Mouse (Mus musculus) midbrain, embryonic 15.5 days (tissue): ENCODE data around the gene Sh3bgrl3. TPM values are rescaled to one million over a fixed set of nuclear protein-coding genes. Genes with fewer than 3 reads are reported as not detected.

Experiments used
- ATAC-seq: fragments of 200-750 bp; cut with Nextera tagmentation; replicated peaks from 2 replicates; pipeline ENCODE4 v1.8.0; 2017; ENCODE audit warnings: moderate TSS enrichment
- H3K27ac ChIP-seq: fragments of 300-500 bp; sonication (generic); 2 replicates; pipeline ENCODE4 v1.5.1; 2015; ENCODE audit warnings: mild to moderate bottlenecking, inconsistent platforms
- H3K27me3 ChIP-seq: fragments of 300-500 bp; sonication (generic); replicated peaks from 2 replicates; pipeline ENCODE4 v1.6.1; 2015; ENCODE audit warnings: inconsistent platforms
- H3K36me3 ChIP-seq: fragments of 300-500 bp; sonication (generic); replicated peaks from 2 replicates; pipeline ENCODE4 v1.6.1; 2015; ENCODE audit warnings: inconsistent platforms
- H3K4me1 ChIP-seq: fragments of 300-500 bp; sonication (generic); 2 replicates; pipeline ENCODE4 v1.6.1; 2015; ENCODE audit warnings: inconsistent platforms
- H3K4me2 ChIP-seq: fragments of 300-500 bp; sonication (generic); 2 replicates; pipeline ENCODE4 v1.6.1; 2015; ENCODE audit warnings: inconsistent platforms, mild to moderate bottlenecking, moderate library complexity
- H3K4me3 ChIP-seq: fragments of 300-500 bp; sonication (generic); 2 replicates; pipeline ENCODE4 v1.5.1; 2015; ENCODE audit warnings: mild to moderate bottlenecking, inconsistent platforms
- H3K9ac ChIP-seq: fragments of 300-500 bp; sonication (generic); 2 replicates; pipeline ENCODE4 v1.6.1; 2015; ENCODE audit warnings: mild to moderate bottlenecking, inconsistent platforms
- H3K9me3 ChIP-seq: fragments of 300-500 bp; sonication (generic); 2 replicates; pipeline ENCODE4 v1.6.1; 2016; ENCODE audit warnings: inconsistent platforms
- WGBS: fragments of 180-500 bp; shearing (Covaris S2); methylation state at CpG from one replicate; pipeline ENCODE4 v1.1.7; 2015; ENCODE audit warnings: mixed read lengths; 5-methylcytosine and 5-hydroxymethylcytosine counted together
- polyA plus RNA-seq: library from polyadenylated mRNA; unstranded; fragments of >200 nt; fragmentation: Nextera tagmentation; extraction: Ambion mirVana; gene quantifications from 2 replicates; pipeline ENCODE4 v1.2.1, GENCODE M21; 2015

Gene Sh3bgrl3
- polyA plus RNA-seq, 1 experiment from 2014 or later: 393 TPM

DNA sequence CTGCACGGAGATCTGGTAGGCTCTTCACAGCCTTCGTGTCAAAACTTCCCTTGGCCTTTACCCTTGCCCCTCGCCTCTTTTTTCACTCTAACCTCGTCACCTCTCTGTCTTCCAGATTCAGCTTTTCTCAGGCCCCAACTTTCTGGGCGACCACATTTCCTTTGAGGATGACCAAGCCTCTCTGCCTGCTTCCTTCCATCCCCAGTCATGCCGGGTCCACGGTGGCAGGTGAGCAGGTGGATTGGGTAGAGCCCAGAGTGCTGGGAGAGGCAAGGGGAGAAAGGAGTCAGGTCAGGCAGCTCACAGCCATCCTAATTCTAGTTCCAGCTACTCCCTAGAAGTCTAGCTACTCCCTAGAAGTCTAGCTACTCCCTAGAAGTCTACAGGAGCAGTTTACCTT is 46.1 kb downstream of the Sh3bgrl3 start:
- Histone ChIP-seq H3K36me3 (no peaks in the 10 kb centered on the region), H3K27ac (no peak overlapping the region), H3K27me3 (peaks cover 25% of the 10 kb centered on the region), H3K4me1 (peaks cover 13% of the 10 kb centered on the region; the same call in 1 of the 2 replicates), H3K9me3 (no peaks in the 10 kb centered on the region), H3K4me2 (peak overlapping the region; percentile 92), H3K4me3 (peak overlapping the region; percentile 53), H3K9ac (peak overlapping the region; percentile 47; the same call in 1 of the 2 replicates)
- 9% methylated on average over 7 of the region's 7 CpGs for WGBS
- ATAC-seq: no peak

DNA sequence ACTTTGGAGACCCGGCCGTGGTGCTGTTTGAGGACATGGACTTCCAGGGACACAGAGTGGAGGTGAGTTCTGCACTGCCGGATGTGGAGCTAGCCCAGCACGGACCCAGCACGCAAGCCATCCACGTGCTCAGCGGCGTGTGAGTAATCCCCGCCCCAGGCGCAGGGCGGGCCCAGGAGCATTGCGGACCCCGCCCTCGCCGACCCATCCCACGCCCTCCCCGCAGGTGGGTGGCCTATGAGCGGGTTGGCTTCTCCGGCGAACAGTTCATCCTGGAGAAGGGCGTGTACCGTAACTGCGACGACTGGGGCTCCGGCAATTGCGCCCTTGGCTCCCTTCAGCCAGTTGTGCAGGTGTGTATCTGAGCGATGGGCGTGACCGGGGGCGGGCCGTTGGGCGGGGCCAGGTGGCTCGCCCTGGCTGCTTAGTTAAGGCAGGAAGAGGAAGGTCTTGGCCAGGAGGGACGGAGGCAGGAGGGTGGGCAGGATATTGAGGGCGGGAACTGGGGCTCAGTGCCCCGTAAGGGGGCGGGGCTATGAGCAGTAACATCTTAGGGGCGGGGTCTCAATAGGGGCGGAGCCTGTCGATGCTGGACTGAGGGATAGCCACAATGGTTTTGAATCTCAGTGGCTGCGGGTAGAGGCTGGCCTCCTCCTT is 46.7 kb downstream of the Sh3bgrl3 start:
- Histone ChIP-seq H3K27ac (no peak overlapping the region), H3K4me3 (peak overlapping the region; percentile 53), H3K36me3 (no peaks in the 10 kb centered on the region), H3K9me3 (no peaks in the 10 kb centered on the region), H3K9ac (peak overlapping the region; percentile 47), H3K4me2 (peak overlapping the region; percentile 92), H3K27me3 (peaks cover 25% of the 10 kb centered on the region), H3K4me1 (peaks cover 13% of the 10 kb centered on the region; the same call in 1 of the 2 replicates)
- ATAC-seq: peak; percentile 87
- under 1% methylated on average over 41 of the region's 41 CpGs for WGBS

DNA sequence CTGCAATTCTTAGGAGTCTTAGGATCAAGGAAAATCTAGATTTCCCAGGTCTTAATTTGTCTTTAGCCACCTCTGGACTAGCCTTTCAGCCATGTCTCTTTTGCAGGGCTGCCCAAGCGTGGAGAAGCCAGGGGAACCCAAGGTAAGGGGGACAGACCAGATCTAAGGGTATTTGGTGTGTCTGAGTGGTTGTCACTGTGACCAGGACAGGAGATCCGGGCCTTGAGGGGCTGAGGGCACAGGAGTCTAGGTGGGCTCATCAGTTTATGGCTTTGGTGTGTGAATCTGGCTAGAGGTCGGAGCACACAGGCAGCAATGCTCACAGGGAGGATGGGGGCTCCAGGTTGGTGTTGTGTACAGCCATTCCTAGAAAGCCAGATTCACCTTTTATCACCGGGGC is 47.9 kb downstream of the Sh3bgrl3 start:
- Histone ChIP-seq H3K9ac (no peak overlapping the region), H3K9me3 (no peaks in the 10 kb centered on the region), H3K27ac (no peak overlapping the region), H3K4me1 (peaks cover 13% of the 10 kb centered on the region; the same call in 1 of the 2 replicates), H3K36me3 (no peaks in the 10 kb centered on the region), H3K4me2 (no peak overlapping the region), H3K4me3 (no peak overlapping the region), H3K27me3 (peaks cover 25% of the 10 kb centered on the region)
- WGBS: 81% methylated on average over 4 of the region's 4 CpGs
- no peak for ATAC-seq

DNA sequence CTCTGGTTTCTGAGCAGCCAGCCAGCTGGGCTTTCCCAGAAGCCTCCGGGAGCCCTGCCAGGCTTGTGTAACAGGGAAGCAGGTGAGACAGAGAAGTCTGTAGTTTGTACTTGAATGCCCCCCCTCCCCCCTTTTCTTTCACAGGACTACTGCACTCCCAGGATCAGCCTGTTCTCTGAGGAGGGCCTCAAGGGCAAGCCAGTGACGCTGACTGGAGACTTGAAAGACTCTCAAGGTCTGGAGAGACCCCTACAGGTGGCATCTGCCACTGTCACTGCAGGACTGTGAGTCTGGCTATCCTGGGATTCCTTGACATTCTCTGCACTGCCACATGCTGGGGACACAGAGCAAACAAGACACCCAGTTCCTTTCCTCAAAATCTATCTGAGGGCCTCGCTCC is 49.9 kb downstream of the Sh3bgrl3 start:
- H3K36me3 ChIP-seq: no peaks in the 10 kb centered on the region
- H3K4me2 ChIP-seq: no peak overlapping the region
- H3K9me3 ChIP-seq: no peaks in the 10 kb centered on the region
- no peak overlapping the region for H3K4me3 ChIP-seq
- H3K27ac ChIP-seq: no peak overlapping the region
- WGBS: 13% methylated on average over 3 of the region's 3 CpGs
- H3K4me1 ChIP-seq: peaks cover 13% of the 10 kb centered on the region; the same call in 1 of the 2 replicates
- peaks cover 25% of the 10 kb centered on the region for H3K27me3 ChIP-seq
- no peak for ATAC-seq
- no peak overlapping the region for H3K9ac ChIP-seq

Other genes with a start within 250 kb of the Sh3bgrl3 start
- 23.8 and 24.1 TPM in 2 replicates for gene Rps6ka1, start 241.0 kb downstream of the Sh3bgrl3 start, polyA plus RNA-seq
- gene Hmgn2, start 160.1 kb downstream of the Sh3bgrl3 start, polyA plus RNA-seq: 876 and 917 TPM in 2 replicates
- 45.9 and 48.2 TPM in 2 replicates for gene Dhdds, start 127.9 kb downstream of the Sh3bgrl3 start, polyA plus RNA-seq
- gene Lin28a, start 109.9 kb downstream of the Sh3bgrl3 start, polyA plus RNA-seq: 0.27 and 0.64 TPM in 2 replicates
- gene Zfp683, start 75.0 kb downstream of the Sh3bgrl3 start, polyA plus RNA-seq: not detected in 2 replicates
- gene Crybg2, start 68.0 kb downstream of the Sh3bgrl3 start, polyA plus RNA-seq: 2.4 and 4.2 TPM in 2 replicates
- 2.1 and 2.8 TPM in 2 replicates for gene Cd52, start 33.7 kb downstream of the Sh3bgrl3 start, polyA plus RNA-seq
- gene Ubxn11, start 26.2 kb downstream of the Sh3bgrl3 start, polyA plus RNA-seq: 17.2 and 19.1 TPM in 2 replicates
- gene Cep85, start 58.3 kb upstream of the Sh3bgrl3 start, polyA plus RNA-seq: 18.7 and 19.2 TPM in 2 replicates
- not detected in 2 replicates for gene Gm7534, start 74.2 kb upstream of the Sh3bgrl3 start, polyA plus RNA-seq
- not detected in 2 replicates for gene Catsper4, start 98.6 kb upstream of the Sh3bgrl3 start, polyA plus RNA-seq
- gene Cnksr1, start 109.6 kb upstream of the Sh3bgrl3 start, polyA plus RNA-seq: 0.42 TPM in 1 of 2 replicates, not detected in the other
- gene E130218I03Rik, start 114.9 kb upstream of the Sh3bgrl3 start, polyA plus RNA-seq: 0.19 and 0.30 TPM in 2 replicates
- gene Zfp593, start 116.8 kb upstream of the Sh3bgrl3 start, polyA plus RNA-seq: 13.0 and 15.3 TPM in 2 replicates
- not detected in 2 replicates for gene Gm30191, start 118.1 kb upstream of the Sh3bgrl3 start, polyA plus RNA-seq
- 13.6 and 14.4 TPM in 2 replicates for gene Grrp1, start 125.3 kb upstream of the Sh3bgrl3 start, polyA plus RNA-seq
- 42.2 and 44.7 TPM in 2 replicates for gene Pdik1l, start 159.1 kb upstream of the Sh3bgrl3 start, polyA plus RNA-seq
- 0.40 and 0.91 TPM in 2 replicates for gene Trim63, start 186.3 kb upstream of the Sh3bgrl3 start, polyA plus RNA-seq
- 0.22 and 0.23 TPM in 2 replicates for gene Slc30a2, start 214.4 kb upstream of the Sh3bgrl3 start, polyA plus RNA-seq